Mouse (Mus musculus): ENCODE results near the gene Prr7.

Gene Prr7

GRCm38 (mm10) chr13:55475750-55476149 is 11.7 kb downstream of the Prr7 start:
- in situ Hi-C loops (cut with MboI, MseI): loop anchor here (5.0 kb wide), 1 partner anchor 37 kb away; the partner anchor contains the start of gene Pdlim7

GRCm38 (mm10) chr13:55476256-55476655 is 12.2 kb downstream of the Prr7 start:
- in situ Hi-C loops (cut with MboI, MseI): loop anchor here (5.0 kb wide), 1 partner anchor 36 kb away; the partner anchor contains the start of gene Pdlim7

GRCm38 (mm10) chr13:55477492-55477891 is 13.4 kb downstream of the Prr7 start:
- in situ Hi-C loops (cut with MboI, MseI): loop anchor here (5.0 kb wide), 1 partner anchor 35 kb away; the partner anchor contains the start of gene Pdlim7

GRCm38 (mm10) chr13:55478036-55478435 is 14.0 kb downstream of the Prr7 start:
- in situ Hi-C loops (cut with MboI, MseI): loop anchor here (5.0 kb wide), 1 partner anchor 34 kb away; the partner anchor contains the start of gene Pdlim7

GRCm38 (mm10) chr13:55479008-55479407 is 14.9 kb downstream of the Prr7 start:
- in situ Hi-C loops (cut with MboI, MseI): loop anchor here (5.0 kb wide), 1 partner anchor 33 kb away; the partner anchor contains the start of gene Pdlim7

GRCm38 (mm10) chr13:55479929-55480328 is 15.9 kb downstream of the Prr7 start:
- in situ Hi-C loops (cut with MboI, MseI): loop anchor here (5.0 kb wide), 1 partner anchor 32 kb away; the partner anchor contains the start of gene Pdlim7

- in situ Hi-C loops (cut with MboI, MseI): no loop called here
Observed at GRCm38 (mm10) chr13:55482542-55482941, 18.5 kb downstream of the Prr7 start.

GRCm38 (mm10) chr13:55483071-55483470 is 19.0 kb downstream of the Prr7 start:
- in situ Hi-C loops (cut with MboI, MseI): no loop called here

- in situ Hi-C loops (cut with MboI, MseI): no loop called here
Observed at GRCm38 (mm10) chr13:55483593-55483992, 19.5 kb downstream of the Prr7 start.

GRCm38 (mm10) chr13:55484520-55485088 is 20.5 kb downstream of the Prr7 start:
- in situ Hi-C loops (cut with MboI, MseI): no loop called here

GRCm38 (mm10) chr13:55486029-55486794 is 22.1 kb downstream of the Prr7 start:
- in situ Hi-C loops (cut with MboI, MseI): no loop called here

GRCm38 (mm10) chr13:55486916-55487577 is 23.0 kb downstream of the Prr7 start:
- in situ Hi-C loops (cut with MboI, MseI): no loop called here

- in situ Hi-C loops (cut with MboI, MseI): no loop called here
Observed at GRCm38 (mm10) chr13:55487578-55488498, 23.8 kb downstream of the Prr7 start, which contains the start of gene Dbn1. TSS of gene Dbn1 (minus strand) at chr13:55488111.

- in situ Hi-C loops (cut with MboI, MseI): no loop called here
Observed at GRCm38 (mm10) chr13:55494257-55494656, 30.2 kb downstream of the Prr7 start.

GRCm38 (mm10) chr13:55494883-55495621 is 31.0 kb downstream of the Prr7 start:
- in situ Hi-C loops (cut with MboI, MseI): no loop called here

- in situ Hi-C loops (cut with MboI, MseI): no loop called here
Observed at GRCm38 (mm10) chr13:55495702-55496101, 31.6 kb downstream of the Prr7 start.

GRCm38 (mm10) chr13:55496661-55497060 is 32.6 kb downstream of the Prr7 start:
- in situ Hi-C loops (cut with MboI, MseI): no loop called here

GRCm38 (mm10) chr13:55498906-55499305 is 34.8 kb downstream of the Prr7 start:
- in situ Hi-C loops (cut with MboI, MseI): no loop called here

GRCm38 (mm10) chr13:55500575-55500974 is 36.5 kb downstream of the Prr7 start:
- in situ Hi-C loops (cut with MboI, MseI): no loop called here

GRCm38 (mm10) chr13:55502405-55502804 is 38.3 kb downstream of the Prr7 start:
- in situ Hi-C loops (cut with MboI, MseI): no loop called here
